Mouse (Mus musculus) ZHBTc4 (cell line): ENCODE data around the gene Sfxn2.
A peak's percentile ranks its signal among the peaks of the same experiment; 100 is the strongest.

Experiments used
- DNase-seq: peaks from one replicate; pipeline ENCODE4 v3.0.0-alpha.2; 2011; ENCODE audit warnings: low read depth, low spot score

Gene Sfxn2

DNA sequence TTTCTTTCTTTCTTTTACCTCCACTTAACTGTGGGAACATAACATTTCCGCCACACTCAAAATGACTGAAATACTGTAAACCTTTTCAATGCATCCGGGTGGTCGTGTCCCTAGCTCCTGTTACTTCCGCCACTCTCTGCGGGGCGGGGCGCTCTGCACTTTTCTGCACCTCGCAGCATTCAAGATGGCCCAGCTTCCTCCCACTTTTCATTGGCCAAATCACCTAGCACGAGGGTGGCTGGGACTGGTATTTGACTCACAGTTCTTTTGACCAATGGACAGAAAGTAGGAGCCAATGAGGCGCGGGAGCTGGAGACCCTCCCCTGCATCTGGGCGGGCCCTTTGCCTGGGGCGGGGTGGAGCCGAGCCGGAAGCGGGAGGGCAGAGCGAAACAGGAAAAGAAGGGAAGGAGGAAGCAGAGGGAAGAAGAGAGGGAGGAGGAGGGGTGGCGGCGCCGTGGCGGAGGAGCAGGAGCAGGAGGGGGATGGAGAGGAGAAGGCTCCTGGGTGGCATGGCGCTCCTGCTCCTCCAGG is 25.6 kb downstream of the Sfxn2 start, which contains the start of gene Wbp1l:
Gene Wbp1l, plus strand, starts transcription at position 365 of the 533 bp plus-strand sequence.
- peak; percentile 99 for DNase-seq

- no peak for DNase-seq
Measured at GRCm38 (mm10) chr19:46599375-46600256, 26.5 kb downstream of the Sfxn2 start.

DNA sequence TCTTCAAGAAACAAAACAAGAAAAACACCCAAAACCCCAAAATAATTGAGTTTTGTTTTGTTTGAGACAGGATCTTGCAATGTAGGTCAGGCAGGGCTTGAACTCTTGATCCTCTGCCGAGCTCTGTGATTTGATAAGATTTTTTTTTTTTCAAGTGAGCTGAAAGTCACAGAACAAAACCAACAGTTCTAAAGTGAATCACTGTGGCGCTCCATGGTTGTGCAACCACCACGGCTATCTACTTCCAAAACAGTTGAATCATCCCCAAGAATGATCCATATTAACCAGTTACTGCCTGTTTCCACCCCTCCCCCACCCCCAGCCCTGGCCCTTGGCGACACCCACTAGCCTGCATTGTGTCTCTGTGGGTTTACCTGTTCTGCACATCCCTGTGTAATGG is 27.2 kb downstream of the Sfxn2 start:
- no peak for DNase-seq

- no peak for DNase-seq
Measured at GRCm38 (mm10) chr19:46601491-46601890, 28.3 kb downstream of the Sfxn2 start.

- DNase-seq: no peak
Measured at GRCm38 (mm10) chr19:46602406-46602805, 29.2 kb downstream of the Sfxn2 start.

DNA sequence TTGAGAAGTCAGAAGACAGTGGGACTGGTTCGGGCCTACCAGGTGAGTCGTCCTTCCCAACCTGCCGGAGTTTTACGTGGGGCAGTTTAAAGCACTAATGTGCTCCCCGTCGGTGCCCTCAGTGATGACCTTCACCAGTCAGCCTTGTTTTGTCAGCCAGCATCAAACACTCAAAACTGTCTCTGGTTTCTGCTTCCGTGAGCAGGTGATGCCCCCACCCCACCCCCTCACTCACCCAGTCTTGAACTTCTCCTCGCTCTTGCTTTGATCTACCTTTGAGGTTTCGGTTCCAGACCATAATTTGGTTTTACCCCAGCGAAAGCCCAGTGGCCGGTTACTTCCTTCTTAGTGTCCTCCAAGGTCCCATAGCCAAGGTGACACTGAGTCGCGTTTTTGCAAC is 33.6 kb downstream of the Sfxn2 start:
- peak; percentile 30 for DNase-seq

DNA sequence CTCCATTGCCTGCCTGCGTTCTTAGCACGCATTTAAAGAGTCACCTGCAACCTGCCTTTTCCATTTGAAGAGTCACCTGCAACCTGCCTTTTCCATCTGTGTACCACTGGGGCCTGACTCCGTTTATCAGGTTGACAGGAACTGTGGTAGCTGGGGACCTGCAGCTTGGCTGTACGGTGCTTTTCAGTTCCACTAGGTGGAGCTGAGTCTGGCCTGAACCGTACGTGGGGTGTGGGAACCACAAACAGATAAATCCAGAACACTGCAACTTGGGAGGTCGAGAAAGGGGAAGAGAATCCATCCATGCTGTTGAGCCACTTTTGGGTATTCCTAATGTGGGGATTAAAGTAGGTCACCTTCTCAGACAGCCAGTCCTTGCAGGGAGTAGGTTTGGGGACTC is 34.3 kb downstream of the Sfxn2 start:
- peak; percentile 86 for DNase-seq

GRCm38 (mm10) chr19:46608158-46608557 is 35.0 kb downstream of the Sfxn2 start:
- no peak for DNase-seq

DNA sequence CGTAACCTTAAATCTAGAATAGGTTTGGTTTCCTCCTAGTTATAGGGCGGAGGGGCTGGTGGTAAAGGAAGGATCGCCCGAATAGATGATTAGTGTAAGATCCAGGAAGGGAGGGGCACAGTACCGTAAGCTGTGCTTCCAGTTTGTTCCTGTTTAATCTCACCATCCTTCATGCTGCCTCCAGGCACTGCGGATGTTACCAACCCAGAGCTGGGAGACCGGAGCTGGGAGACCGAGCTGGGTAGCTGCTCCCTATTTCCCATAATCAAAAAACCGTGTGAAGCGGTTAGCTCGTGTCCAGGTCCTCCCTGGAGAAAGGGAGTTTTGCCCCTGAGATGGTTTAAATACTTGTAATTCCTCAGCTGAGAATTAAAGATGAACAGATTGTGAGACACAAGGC is 43.2 kb downstream of the Sfxn2 start:
- DNase-seq: peak; percentile 74

DNA sequence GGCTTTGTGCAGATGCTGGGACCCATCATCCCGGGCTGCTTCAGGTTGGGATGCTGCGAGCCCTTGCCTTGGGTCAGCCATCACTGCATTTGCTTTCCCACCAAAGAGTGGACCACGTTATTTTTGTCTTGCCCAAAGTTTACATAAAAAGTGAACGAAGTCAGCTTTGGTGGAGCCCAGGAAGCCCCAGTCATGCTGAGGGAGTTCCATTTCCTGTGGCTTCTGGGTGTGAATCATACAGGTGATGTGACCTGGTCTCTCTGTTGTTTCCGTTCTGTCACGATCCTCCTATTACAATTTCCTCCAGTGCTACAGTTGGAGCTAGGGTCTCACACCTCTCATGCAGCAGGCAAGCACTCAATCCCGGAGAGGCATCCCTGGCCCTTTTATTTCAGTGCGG is 44.2 kb downstream of the Sfxn2 start:
- no peak for DNase-seq

DNA sequence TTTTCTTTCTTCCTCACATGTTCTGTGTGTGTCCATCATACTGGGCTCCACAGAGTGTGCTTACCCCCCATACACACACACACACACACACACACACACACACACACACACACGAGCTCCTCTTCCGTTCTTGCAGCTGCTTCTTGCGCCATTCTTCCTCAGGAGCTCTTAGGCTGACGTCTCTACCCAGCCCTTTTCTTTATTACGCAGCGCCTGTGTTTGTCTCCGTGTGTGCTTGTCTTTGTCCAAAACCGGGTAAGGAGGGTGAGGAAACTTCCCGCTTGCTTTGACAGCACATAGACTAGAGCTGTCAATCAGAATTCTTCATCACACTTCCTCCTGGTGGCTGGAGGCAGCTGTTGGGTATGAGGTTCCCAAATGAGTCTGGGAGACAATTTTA is 45.2 kb downstream of the Sfxn2 start:
- DNase-seq: no peak

DNA sequence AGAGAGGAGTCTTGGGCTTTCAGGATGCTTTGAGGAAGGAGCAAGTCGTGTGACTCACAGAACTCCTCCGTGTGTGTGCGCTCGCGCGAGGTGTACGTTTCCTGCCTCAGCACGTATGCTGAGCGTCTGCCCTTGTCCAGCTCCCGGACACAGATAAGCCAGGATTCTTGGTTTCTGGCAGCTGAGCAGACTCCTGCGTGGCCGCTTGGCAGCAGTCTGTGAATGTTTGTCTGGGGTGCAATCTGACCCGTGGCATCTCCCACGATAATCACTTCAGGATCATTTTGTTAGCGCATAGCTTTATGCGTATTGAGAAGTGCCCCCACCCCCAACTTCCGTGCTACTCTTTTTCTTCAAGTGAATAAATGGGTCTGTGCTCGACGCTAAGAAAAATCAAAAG is 45.8 kb downstream of the Sfxn2 start:
- DNase-seq: no peak

GRCm38 (mm10) chr19:46619518-46619917 is 46.4 kb downstream of the Sfxn2 start:
- DNase-seq: no peak

DNA sequence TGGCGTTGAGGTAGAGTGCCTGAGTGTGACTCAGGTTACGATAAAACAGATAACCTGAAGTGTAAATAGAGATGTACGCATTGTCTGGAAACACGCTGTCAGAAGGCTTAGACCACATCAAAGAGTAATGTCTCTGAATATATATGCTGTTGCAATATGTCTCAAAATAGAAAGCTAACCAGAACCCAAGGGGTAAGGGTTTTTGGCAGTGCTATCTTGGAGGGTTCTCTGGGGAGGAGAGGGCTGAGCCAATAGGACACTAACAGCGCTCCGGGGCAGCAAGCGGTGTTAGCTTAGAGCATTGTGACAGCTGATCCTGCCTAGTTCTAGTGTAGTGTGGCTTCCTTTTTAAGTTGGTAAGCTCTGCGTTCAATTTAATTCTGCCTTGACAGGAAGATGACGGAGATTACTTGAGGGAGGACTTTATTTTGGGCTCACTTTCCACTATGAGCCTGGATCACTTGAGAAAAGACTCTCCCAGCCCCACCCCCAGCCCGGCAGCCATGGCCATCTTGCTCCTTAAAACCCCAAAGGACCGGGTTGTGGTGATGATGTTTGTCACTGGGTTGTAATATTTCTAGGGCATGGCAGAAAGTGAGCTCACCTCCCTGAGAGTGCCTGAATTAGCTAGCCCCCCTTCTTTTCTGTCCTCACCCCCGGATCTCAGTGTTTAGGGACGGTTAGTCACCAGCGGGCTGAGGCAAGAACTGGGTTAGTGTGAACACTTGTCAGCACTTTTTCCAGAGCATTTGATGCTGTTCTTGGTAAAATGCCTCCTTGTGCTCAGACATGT is 47.0 kb downstream of the Sfxn2 start:
- DNase-seq: no peak

DNA sequence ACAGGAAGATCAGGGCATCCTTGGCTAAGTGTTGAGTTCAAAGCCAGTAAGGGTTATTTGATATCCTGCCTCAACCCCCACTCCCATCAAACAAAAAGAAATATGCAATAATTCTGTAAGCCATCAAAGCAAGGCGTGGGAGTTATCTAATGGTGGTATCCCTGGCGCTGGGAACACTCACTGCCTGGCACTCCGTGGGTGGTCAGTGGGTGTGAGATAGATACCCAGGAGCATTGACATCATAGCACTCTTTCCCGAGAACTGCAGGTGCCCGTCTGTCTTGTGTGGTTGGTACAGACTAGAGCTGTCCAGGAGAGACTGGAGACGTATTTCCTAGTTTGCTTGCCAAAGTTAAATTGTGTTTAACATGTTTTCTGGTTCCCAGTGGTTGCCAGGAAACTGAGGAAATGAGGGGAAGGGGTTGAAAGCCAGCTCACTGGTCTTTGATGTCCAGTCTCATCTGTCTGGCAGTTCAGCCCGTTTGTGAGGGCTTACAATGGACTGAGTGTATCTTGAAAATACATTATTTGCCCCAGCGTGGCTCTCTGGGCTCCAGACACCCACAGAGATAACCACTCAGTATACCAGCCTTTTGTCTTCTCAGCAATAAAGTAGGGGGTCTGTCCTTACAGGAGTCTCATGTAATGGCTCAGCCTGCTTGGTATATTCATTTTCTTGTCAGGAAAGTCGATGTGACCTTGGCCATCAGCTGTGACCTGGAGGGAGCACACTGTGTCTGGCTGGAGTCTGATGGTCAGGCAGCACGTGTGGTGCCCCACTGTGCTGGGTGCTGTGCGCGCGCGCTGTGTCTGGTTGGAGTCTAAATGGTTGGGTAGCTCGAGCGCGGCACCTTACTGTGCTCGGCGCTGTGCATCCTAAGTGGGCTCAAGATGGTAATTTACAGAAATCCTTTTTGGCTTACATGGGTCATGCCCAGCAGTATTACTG is 48.3 kb downstream of the Sfxn2 start:
- DNase-seq: peak; percentile 51

DNA sequence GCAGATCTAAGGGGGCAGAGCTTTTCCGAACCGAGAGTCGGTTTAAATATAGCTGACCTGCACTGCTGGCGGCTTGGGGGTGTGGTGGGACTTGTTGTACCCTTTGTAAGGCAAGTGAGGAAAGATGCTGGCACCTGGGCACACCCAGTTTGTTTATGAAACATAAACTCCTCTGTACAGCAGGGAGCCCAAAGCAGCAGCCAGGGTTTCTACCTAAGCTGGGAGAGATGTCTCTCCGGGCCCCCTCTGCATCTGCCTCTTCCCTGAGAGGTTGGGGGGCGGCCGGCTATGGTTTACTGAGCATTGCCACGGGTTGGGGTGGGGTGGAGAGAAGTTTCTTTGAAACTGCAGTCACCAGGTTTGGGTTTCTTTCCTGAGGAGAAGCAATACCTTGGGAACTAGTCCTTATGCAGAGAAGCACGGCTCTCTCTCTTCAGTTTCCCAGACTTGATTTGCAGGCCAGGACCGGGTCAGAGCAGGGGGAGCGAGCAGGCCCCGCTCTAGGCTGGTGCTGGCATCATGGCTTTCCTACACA is 49.6 kb downstream of the Sfxn2 start:
- DNase-seq: no peak

DNA sequence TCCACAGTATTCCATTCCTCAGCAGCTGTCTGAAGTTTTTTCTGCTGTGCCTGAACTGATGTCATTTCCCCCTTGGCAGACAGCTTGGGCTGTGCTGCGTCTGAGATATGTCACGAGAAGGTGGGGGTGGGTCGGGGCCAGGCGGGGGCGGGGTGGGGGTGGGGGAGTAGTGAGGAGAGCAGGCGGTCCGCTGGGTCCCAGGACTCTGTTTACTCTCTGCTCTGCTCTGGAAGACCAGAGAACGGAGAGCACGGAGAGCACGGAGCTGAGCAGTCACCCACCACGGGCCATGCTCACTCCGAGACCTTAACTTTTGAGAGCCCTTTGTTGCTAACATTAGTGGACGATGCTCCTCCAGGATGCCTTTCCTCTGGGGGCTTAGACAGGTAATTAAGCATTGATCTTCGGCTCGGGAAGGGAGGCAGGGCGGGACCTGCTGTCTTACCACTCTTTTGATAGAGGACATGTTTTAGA is 50.1 kb downstream of the Sfxn2 start:
- DNase-seq: no peak

- no peak for DNase-seq
Measured at GRCm38 (mm10) chr19:46623790-46624772, 50.9 kb downstream of the Sfxn2 start.

- no peak for DNase-seq
Measured at GRCm38 (mm10) chr19:46625015-46625414, 51.9 kb downstream of the Sfxn2 start.

- no peak for DNase-seq
Measured at GRCm38 (mm10) chr19:46625519-46625918, 52.4 kb downstream of the Sfxn2 start.
